Mouse (Mus musculus) left cerebral cortex, postnatal 4 days (tissue): ENCODE measurements at regions not wholly inside any gene's neighbourhood (a gene's known extent, or its start where the extent isn't known, plus 50 kb on each side); places are given as distances from the start of the nearest gene placed in this dataset.
"Not testable (repeated sequence)": the region's sequence is repeated elsewhere in the genome, so short reads cannot be mapped to it uniquely, and the experiment has no call there.

Source experiments
- DNase-seq: peaks from one replicate; pipeline ENCODE4 v3.0.0-alpha.2; 2022
- intact Hi-C: fragments of 180-260 bp; cut with DNase I; formaldehyde crosslinking; loops from one replicate; pipeline ENCODE4 v1.15.1; 2025

- DNase-seq = peak; percentile 60
- intact Hi-C loops = no loop called here
These were observed 94.7 kb upstream of the Fam181b start for GRCm38 (mm10) chr7:92984701-92985682.

GRCm38 (mm10) chr7:92985683-92986070, 94.0 kb upstream of the Fam181b start:
- intact Hi-C loops = no loop called here
- no peak for DNase-seq

GRCm38 (mm10) chr7:92998886-92999285, 80.8 kb upstream of the Fam181b start:
- intact Hi-C loops = no loop called here
- DNase-seq = no peak

- DNase-seq = peak; percentile 66
- intact Hi-C loops = not testable (repeated sequence)
These were observed 72.9 kb upstream of the Fam181b start for GRCm38 (mm10) chr7:93006694-93007231.

- intact Hi-C loops = no loop called here
- no peak for DNase-seq
These were observed 71.9 kb upstream of the Fam181b start for GRCm38 (mm10) chr7:93007721-93008120.

- no peak for DNase-seq
- intact Hi-C loops = no loop called here
These were observed 60.3 kb upstream of the Fam181b start for GRCm38 (mm10) chr7:93019390-93019789.

- no peak for DNase-seq
- intact Hi-C loops = no loop called here
These were observed 56.1 kb upstream of the Fam181b start for GRCm38 (mm10) chr7:93023489-93024130.

- DNase-seq = no peak
- intact Hi-C loops = no loop called here
These were observed 53.4 kb upstream of the Fam181b start for GRCm38 (mm10) chr7:93026231-93026630.
